Mouse (Mus musculus) ES-Bruce4 (cell line): ENCODE data around the gene Med13l.

Experiments used
- CTCF ChIP-seq: IDR thresholded peaks from one replicate; pipeline ENCODE4 v1.8.1; 2011; ENCODE audit warnings: low read depth, low read length
- POLR2A ChIP-seq: IDR thresholded peaks from one replicate; pipeline ENCODE4 v1.8.1; 2011; ENCODE audit warnings: low read length; ENCODE audit not compliant: insufficient read depth

DNA sequence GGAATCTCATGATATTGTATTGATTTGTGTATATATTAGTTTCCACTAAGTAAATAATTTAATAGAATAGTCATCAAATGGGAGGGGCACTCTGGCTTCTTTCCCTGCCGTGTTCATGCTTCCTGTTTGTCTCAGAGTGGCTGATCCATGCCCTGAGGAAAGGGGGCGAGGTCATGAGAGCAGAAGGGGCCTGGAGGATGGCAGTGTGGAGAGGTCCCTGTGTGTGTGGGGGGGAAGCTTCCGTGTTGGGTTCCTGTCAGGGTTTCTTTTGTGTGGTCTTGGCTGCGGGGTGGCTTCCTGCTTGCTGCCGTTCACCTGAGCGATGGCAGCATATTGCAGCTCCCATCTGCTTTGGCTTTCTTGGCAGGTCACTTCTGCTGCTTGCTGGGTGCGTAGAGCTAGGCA lies 149.4 kb downstream of the Med13l start:
- TF ChIP-seq POLR2A (no peak), CTCF (no peak)
